Mouse (Mus musculus) cerebellum, postnatal 25 days (tissue): ENCODE results near the gene Hopx.
A peak's percentile ranks its signal among the peaks of the same experiment; 100 is the strongest.

Source experiments
- DNase-seq, 2 experiments: peaks; one replicate each; pipeline ENCODE4 v3.0.0; 2021; ENCODE audit warnings: mixed read lengths in 2 of 2

Hopx gene

GRCm38 (mm10) chr5:77061372-77062038, 53.4 kb downstream of the Hopx start:
- DNase-seq: peak; percentile 52 to 69

GRCm38 (mm10) chr5:77060363-77060762, 54.6 kb downstream of the Hopx start:
- no peak for DNase-seq

- no peak for DNase-seq
These were observed 58.0 kb downstream of the Hopx start for GRCm38 (mm10) chr5:77056881-77057440.

- no peak for DNase-seq
These were observed 62.3 kb downstream of the Hopx start for GRCm38 (mm10) chr5:77052616-77053015.

GRCm38 (mm10) chr5:77044362-77044761, 70.6 kb downstream of the Hopx start:
- DNase-seq: no peak

- no peak for DNase-seq
These were observed 75.5 kb downstream of the Hopx start for GRCm38 (mm10) chr5:77039391-77039790.

- DNase-seq: no peak
These were observed 76.5 kb downstream of the Hopx start for GRCm38 (mm10) chr5:77038451-77038850.
